Mouse (Mus musculus) intestine, embryonic 15.5 days (tissue): ENCODE results near the gene Mink1. TPM values are rescaled to one million over a fixed set of nuclear protein-coding genes. Genes with fewer than 3 reads are reported as not detected.
"Not testable (repeated sequence)": the region's sequence is repeated elsewhere in the genome, so short reads cannot be mapped to it uniquely, and the experiment has no call there.

Source experiments
- ATAC-seq: fragments of 200-750 bp; cut with Nextera tagmentation; 2 replicates; pipeline ENCODE4 v1.8.0; 2017; ENCODE audit warnings: moderate TSS enrichment, moderate library complexity
- H3K27ac ChIP-seq: fragments of 300-500 bp; sonication (generic); 2 replicates; pipeline ENCODE4 v1.5.1; 2015; ENCODE audit warnings: mild to moderate bottlenecking, inconsistent platforms
- H3K27me3 ChIP-seq: fragments of 300-500 bp; sonication (generic); replicated peaks from 2 replicates; pipeline ENCODE4 v1.6.1; 2015; ENCODE audit warnings: inconsistent platforms
- H3K36me3 ChIP-seq: fragments of 300-500 bp; sonication (generic); 2 replicates; pipeline ENCODE4 v1.6.1; 2015; ENCODE audit warnings: inconsistent platforms
- H3K4me1 ChIP-seq: fragments of 300-500 bp; sonication (generic); replicated peaks from 2 replicates; pipeline ENCODE4 v1.6.1; 2015; ENCODE audit warnings: inconsistent platforms
- H3K4me2 ChIP-seq: fragments of 300-500 bp; sonication (generic); replicated peaks from 2 replicates; pipeline ENCODE4 v1.6.1; 2015; ENCODE audit warnings: mild to moderate bottlenecking, inconsistent platforms
- H3K4me3 ChIP-seq: fragments of 300-500 bp; sonication (generic); replicated peaks from 2 replicates; pipeline ENCODE4 v1.5.1; 2015; ENCODE audit warnings: inconsistent platforms
- H3K9ac ChIP-seq: fragments of 300-500 bp; sonication (generic); 2 replicates; pipeline ENCODE4 v1.6.1; 2015; ENCODE audit warnings: inconsistent platforms
- H3K9me3 ChIP-seq: fragments of 300-500 bp; sonication (generic); 2 replicates; pipeline ENCODE4 v1.6.1; 2016; ENCODE audit warnings: inconsistent platforms
- WGBS: fragments of 180-500 bp; shearing (Covaris S2); methylation state at CpG from one replicate; pipeline ENCODE4 v1.1.7; 2015; 5-methylcytosine and 5-hydroxymethylcytosine counted together
- polyA plus RNA-seq: library from polyadenylated mRNA; unstranded; fragments of >200 nt; fragmentation: Nextera tagmentation; extraction: Ambion mirVana; gene quantifications from 2 replicates; pipeline ENCODE4 v1.2.1, GENCODE M21; 2015

Gene Mink1
- 11.8 and 12.7 TPM in 2 replicates for polyA plus RNA-seq

DNA sequence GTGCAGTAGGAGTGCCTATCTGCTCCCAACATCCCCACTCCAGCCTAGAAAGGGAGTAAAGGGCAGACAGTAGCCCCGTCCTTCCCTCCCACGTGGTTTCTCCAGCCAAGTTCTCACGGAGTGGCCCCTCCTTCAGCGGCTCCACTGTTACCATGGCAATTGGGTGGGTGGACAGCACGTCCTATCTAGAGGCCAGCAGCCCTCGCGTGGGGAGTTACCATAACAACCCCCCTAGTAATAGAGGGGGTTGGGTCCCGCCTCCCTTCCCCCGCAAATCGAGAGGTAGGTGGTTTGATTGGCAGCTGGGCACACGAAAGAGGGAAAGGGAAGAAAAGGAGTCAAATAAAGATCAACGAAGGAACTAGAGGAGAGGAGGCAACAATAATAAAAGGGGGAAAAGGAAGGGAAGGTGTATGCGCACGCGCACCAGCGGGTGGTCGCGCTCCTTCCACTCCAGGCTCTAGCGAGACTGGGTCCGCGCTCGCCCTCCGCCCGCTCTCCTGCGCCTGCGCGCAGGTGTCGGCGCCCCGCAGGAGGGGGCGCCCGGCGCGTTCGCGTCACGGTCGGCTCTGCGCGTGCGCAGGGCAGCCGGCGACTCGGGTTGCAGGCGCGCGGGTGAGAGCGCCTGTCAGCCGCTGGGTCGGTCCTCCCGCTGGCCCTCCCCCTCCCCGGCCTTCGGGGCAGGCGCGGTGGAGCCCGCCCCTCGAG lies at the start of gene Mink1:
Mink1 (plus strand) TSS at position 595 of the 708 bp plus-strand sequence.
- WGBS, result under 1% methylated on average over 56 of the region's 57 CpGs
- peak; percentile 93 for ATAC-seq
- peaks cover 26% of the 10 kb centered on the region for H3K4me1 ChIP-seq
- H3K4me3 ChIP-seq, result peak within 1 kb of the TSS; percentile 95
- peak within 1 kb of the TSS; percentile 90 for H3K4me2 ChIP-seq
- 0 out of 2 replicates have a peak, but pooled peaks cover 3% of the 10 kb centered on the region for H3K36me3 ChIP-seq
- H3K9ac ChIP-seq, result peak within 1 kb of the TSS; percentile 79
- H3K9me3 ChIP-seq, result no peaks in the 10 kb centered on the region
- peak within 1 kb of the TSS; percentile 89 for H3K27ac ChIP-seq
- no peaks in the 10 kb centered on the region for H3K27me3 ChIP-seq

DNA sequence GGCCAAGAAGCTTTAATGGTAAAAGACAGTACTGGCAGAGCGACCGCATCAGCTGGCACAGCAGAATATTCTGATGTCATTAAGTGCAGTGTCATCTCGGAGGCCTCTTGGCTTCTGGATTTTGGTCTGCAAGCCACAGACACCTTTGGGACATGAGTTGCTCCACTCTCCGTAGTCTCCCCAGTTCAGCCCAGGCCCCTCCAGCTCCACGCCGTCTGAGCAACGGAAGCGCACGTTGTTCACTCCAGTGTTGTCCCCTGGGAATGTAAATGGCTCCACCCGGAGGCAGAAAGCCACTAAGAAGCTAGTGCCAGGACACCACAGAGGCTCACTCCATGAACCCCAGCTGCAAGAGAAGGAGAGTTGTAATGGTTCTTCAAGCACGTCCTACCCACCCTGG lies 49.2 kb upstream of the Mink1 start:
- 57% methylated on average over 11 of the region's 11 CpGs for WGBS
- Histone ChIP-seq H3K27me3 (no peaks in the 10 kb centered on the region), H3K4me1 (peaks cover 5% of the 10 kb centered on the region; the same call in 1 of the 2 replicates), H3K4me2 (no peak overlapping the region), H3K9ac (no peak overlapping the region), H3K4me3 (no peak overlapping the region), H3K27ac (no peak overlapping the region), H3K36me3 (no peaks in the 10 kb centered on the region), H3K9me3 (no peaks in the 10 kb centered on the region)
- ATAC-seq, result no peak

DNA sequence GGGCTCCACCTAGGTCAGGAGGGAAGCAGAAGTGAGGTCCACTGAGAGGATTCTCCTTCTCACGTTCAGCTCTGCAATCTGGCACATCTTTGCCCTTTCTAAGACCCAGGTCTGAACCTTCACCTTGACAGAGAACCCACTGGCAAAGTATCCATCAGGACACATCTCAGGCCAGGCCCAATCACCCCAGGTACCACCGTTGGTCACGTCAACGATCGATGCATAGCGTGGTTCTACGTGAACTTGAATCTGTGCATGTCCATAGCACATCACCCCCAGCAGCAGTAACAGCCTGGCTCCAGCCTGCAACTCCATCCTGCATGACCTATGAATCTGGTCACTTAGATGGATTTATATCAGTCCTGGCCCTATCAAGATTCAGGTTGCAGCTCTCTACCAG lies 48.4 kb upstream of the Mink1 start, which contains the start of gene Vmo1:
Vmo1 (minus strand) TSS at position 329 of the 400 bp plus-strand sequence.
- Histone ChIP-seq H3K27me3 (no peaks in the 10 kb centered on the region), H3K4me3 (no peak within 1 kb of the TSS), H3K36me3 (no peaks in the 10 kb centered on the region), H3K4me2 (no peak within 1 kb of the TSS), H3K4me1 (peaks cover 11% of the 10 kb centered on the region), H3K9me3 (no peaks in the 10 kb centered on the region), H3K9ac (no peak within 1 kb of the TSS), H3K27ac (no peak within 1 kb of the TSS)
- no peak for ATAC-seq
- WGBS, result 86% methylated on average over 7 of the region's 7 CpGs

DNA sequence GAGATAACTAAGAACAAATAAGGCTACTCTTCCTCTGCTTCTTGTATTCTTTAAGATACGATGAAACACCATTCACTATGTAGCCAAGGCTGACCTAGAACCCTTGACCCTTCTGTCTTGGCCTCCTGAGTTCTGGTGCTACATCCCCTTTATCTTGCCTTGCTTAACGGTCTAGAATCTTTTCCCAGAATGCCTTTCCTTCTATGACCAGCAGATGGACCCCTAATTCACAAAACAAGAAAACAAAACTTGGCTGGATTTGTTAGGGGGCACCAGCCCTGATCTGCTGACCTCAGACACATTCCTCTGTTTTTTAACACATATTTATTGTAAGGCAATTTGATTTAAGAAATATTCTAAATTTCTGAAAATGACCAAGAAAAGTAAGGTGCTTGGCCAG lies 46.3 kb upstream of the Mink1 start:
- Histone ChIP-seq H3K4me2 (no peak overlapping the region), H3K36me3 (no peaks in the 10 kb centered on the region), H3K9me3 (no peaks in the 10 kb centered on the region), H3K4me3 (no peak overlapping the region), H3K27me3 (no peaks in the 10 kb centered on the region), H3K27ac (no peak overlapping the region), H3K9ac (no peak overlapping the region), H3K4me1 (peaks cover 17% of the 10 kb centered on the region)
- no peak for ATAC-seq
- WGBS, result 22% methylated on average over 2 of the region's 2 CpGs

DNA sequence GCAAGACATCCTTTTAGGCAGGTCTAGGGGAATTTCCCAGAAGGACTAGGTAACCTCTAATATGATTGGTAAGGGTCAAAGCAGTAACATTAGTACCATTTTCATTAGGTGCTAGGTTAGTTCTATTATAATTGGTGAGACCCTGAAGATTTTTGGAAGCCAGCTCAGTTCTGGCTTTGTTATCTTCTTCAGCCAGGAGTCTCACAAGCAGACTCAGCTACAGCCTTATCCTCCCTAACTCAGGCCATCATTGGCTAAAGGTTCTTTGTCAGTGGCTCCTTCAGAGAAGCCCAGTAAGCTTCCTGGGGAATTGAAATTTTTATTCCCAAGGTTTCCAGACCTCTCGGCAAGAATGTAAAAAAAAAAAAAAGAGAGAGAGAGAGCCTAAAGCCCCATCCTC lies 44.2 kb upstream of the Mink1 start:
- no peaks in the 10 kb centered on the region for H3K36me3 ChIP-seq
- H3K9ac ChIP-seq, result no peak overlapping the region
- ATAC-seq, result no peak
- no peak overlapping the region for H3K4me2 ChIP-seq
- no peak overlapping the region for H3K27ac ChIP-seq
- peaks cover 17% of the 10 kb centered on the region for H3K4me1 ChIP-seq
- 61% methylated on average over 1 of the region's 1 CpGs for WGBS
- no peaks in the 10 kb centered on the region for H3K9me3 ChIP-seq
- H3K27me3 ChIP-seq, result no peaks in the 10 kb centered on the region
- H3K4me3 ChIP-seq, result no peak overlapping the region

DNA sequence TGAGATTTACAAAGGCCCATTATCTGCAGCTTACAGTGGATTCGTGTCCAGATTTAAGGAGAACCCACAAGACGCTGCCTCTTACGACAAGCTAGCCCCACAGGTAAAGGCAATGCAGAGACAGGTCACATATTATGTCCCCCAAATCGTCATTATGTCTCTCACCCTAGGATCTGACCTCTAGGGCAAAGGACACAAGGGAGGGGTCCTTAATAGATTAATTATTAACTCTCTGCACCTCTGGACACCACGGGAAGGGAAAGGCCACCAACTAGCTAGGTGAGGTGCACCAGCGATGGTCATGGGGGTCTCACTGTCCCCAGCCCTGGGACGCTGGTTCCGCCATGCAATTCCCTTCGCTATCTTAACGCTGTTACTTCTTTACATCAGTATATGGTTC lies 43.8 kb upstream of the Mink1 start, which contains the start of gene Gltpd2:
Gltpd2 (plus strand) TSS at position 274 of the 400 bp plus-strand sequence.
- Histone ChIP-seq H3K4me3 (peak within 1 kb of the TSS; percentile 35), H3K4me1 (peaks cover 17% of the 10 kb centered on the region), H3K27ac (peak within 1 kb of the TSS; percentile 83), H3K27me3 (no peaks in the 10 kb centered on the region), H3K36me3 (no peaks in the 10 kb centered on the region), H3K9ac (peak within 1 kb of the TSS; percentile 61), H3K4me2 (peak within 1 kb of the TSS; percentile 64), H3K9me3 (no peaks in the 10 kb centered on the region)
- ATAC-seq, result no peak
- 64% methylated on average over 10 of the region's 10 CpGs for WGBS

DNA sequence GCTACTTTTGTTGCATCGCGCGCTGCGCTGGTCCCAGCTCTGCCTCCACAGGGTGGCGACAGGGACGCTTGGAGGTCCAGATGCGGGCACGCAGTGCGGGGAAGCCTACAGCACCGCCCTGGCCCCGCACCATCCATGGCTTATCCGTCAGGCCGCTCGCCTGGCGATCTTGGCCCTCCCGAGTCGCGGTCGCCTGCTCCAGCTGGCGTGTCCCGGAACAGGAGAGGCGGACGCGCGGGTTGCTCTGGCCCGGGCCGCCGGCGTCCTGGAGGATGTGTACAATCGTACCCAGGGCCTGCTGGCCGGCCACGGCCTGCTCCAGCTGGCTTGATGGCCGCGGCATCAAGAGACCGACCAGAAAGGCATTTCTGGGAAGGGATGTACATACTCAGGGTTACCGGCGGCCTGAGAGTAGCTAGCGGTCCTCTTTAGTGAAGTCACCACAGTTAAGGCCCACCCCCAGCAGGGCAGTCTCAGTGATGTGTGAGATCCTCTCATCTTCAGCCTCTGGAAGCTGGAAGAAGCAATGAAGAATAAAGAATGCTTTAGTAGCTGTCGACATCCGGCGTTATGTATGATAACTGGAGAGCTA lies 42.4 kb upstream of the Mink1 start:
- H3K9ac ChIP-seq, result peak overlapping the region; percentile 61
- H3K36me3 ChIP-seq, result no peaks in the 10 kb centered on the region
- H3K9me3 ChIP-seq, result no peaks in the 10 kb centered on the region
- peak overlapping the region; percentile 83 for H3K27ac ChIP-seq
- no peaks in the 10 kb centered on the region for H3K27me3 ChIP-seq
- ATAC-seq, result peak; percentile 34
- peaks cover 17% of the 10 kb centered on the region for H3K4me1 ChIP-seq
- 15% methylated on average over 41 of the region's 41 CpGs for WGBS
- peak overlapping the region; percentile 64 for H3K4me2 ChIP-seq
- peak overlapping the region; percentile 35 for H3K4me3 ChIP-seq

DNA sequence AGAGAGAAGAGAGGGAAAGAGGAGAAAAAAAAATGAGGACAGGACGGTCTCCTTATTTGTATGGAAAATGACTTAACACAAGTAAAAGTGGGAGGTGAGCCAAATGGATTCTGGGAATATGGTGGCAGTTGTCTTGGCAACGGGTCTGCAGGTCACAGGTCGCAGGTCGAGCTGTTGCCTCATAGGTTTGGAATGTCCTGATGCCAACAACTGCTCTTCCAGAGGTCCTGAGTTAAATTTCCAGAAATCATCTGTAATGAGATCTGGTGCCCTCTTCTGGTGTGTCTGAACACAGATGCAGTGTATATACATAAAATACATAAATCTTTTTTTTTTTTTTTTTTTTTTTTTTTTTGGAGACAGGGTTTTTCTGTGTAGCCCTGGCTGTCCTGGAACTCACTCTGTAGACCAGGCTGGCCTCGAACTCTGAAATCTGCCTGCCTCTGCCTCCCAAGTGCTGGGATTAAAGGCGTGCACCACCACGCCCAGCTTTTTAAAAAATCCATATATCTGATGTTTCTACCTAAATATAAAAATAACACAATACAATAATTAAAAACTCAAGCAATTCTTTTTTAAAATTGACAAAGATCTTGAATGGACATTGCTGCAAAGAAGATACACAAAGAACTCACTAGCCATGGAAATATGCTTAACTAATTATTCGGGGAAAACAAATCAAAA lies 39.2 kb upstream of the Mink1 start:
- not testable (repeated sequence) for H3K27me3 ChIP-seq, ATAC-seq, H3K27ac ChIP-seq, H3K4me2 ChIP-seq, H3K4me3 ChIP-seq, H3K9ac ChIP-seq, H3K9me3 ChIP-seq
- WGBS, result 93% methylated on average over 8 of the region's 8 CpGs
- Histone ChIP-seq H3K4me1 (peaks cover 26% of the 10 kb centered on the region), H3K36me3 (peaks cover 12% of the 10 kb centered on the region)

DNA sequence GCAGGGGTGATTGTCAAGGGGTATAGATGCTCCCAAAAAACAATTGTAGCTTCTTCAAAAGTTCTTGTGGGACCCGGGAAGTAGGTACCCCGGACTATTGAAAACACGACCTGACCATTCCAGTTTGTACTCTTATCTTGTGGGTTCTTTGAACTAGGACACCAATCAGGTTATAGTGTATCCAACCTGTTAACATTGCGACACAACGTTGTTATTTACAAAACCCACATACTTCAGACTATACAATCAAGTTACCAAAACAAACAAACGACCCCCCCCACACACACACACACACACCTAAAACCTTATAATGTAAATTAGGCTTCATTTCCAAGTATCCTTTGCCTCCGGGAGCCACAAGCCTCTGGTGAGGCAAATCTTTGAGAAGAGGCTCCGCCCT lies 37.9 kb upstream of the Mink1 start:
- Histone ChIP-seq H3K9ac (no peak overlapping the region), H3K4me2 (peak overlapping the region; percentile 50), H3K9me3 (no peaks in the 10 kb centered on the region), H3K4me3 (peak overlapping the region; percentile 67), H3K27me3 (no peaks in the 10 kb centered on the region), H3K36me3 (peaks cover 15% of the 10 kb centered on the region), H3K27ac (no peak overlapping the region), H3K4me1 (peaks cover 17% of the 10 kb centered on the region)
- WGBS, result 4% methylated on average over 8 of the region's 8 CpGs
- peak; percentile 62 for ATAC-seq

DNA sequence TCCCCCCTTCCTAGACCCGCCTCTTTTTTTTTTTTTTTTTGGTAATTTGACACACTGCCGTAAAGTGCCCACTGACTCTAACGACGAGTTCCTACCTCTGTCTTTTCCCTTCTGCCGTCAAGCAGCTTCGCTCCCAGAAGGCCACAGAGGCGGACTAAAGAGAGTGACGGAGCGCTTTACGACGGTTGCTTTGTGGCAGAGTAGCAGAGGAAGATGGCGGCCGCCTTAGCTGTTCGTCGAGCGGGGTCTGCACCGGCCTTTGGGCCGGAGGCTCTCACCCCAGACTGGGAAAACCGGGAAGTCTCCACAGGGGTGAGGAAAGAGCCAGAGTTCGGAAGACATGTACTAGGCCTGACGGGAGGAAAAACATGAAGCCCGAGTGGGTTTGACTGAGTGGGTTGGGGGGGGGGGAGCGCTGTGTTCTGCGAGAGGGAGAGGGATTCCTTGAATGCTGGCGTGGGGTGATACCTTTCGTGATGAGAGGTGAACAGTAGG lies 37.5 kb upstream of the Mink1 start, which contains the start of gene Psmb6:
Psmb6 (plus strand) TSS at position 184 of the 495 bp plus-strand sequence.
- Histone ChIP-seq H3K4me3 (peak within 1 kb of the TSS; percentile 67), H3K27me3 (no peaks in the 10 kb centered on the region), H3K4me2 (peak within 1 kb of the TSS; percentile 76), H3K27ac (peak within 1 kb of the TSS; percentile 36; the same call in 1 of the 2 replicates), H3K36me3 (peaks cover 15% of the 10 kb centered on the region), H3K4me1 (peaks cover 14% of the 10 kb centered on the region), H3K9me3 (no peaks in the 10 kb centered on the region), H3K9ac (peak within 1 kb of the TSS; percentile 64)
- ATAC-seq, result peak; percentile 94
- WGBS, result under 1% methylated on average over 24 of the region's 26 CpGs

DNA sequence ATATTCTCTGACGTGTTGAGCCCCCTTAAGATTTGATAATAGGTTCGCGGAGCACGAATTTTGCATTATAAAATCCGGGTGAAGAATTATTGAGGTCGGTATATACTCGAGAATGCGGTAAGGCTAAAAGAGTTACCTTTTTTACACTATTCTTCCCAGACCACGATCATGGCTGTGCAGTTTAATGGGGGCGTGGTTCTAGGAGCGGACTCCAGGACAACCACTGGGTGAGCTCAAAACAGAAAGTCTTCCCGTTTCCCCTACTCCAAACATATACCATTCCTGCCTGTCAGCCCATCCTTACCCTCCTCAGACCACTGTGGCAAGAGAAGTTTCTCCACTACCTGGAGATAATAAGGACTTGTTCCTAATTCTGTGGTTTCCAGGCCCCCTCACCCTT lies 37.0 kb upstream of the Mink1 start:
- peak; percentile 54; the same call in 1 of the 2 replicates for ATAC-seq
- H3K4me1 ChIP-seq, result peaks cover 11% of the 10 kb centered on the region
- peaks cover 15% of the 10 kb centered on the region for H3K36me3 ChIP-seq
- H3K4me3 ChIP-seq, result peak overlapping the region; percentile 67
- H3K27ac ChIP-seq, result 0 out of 2 replicates have a peak overlapping the region, but pooled peaks have one; percentile 36
- H3K4me2 ChIP-seq, result peak overlapping the region; percentile 76
- no peaks in the 10 kb centered on the region for H3K27me3 ChIP-seq
- H3K9ac ChIP-seq, result peak overlapping the region; percentile 64
- no peaks in the 10 kb centered on the region for H3K9me3 ChIP-seq
- WGBS, result 1% methylated on average over 12 of the region's 12 CpGs

DNA sequence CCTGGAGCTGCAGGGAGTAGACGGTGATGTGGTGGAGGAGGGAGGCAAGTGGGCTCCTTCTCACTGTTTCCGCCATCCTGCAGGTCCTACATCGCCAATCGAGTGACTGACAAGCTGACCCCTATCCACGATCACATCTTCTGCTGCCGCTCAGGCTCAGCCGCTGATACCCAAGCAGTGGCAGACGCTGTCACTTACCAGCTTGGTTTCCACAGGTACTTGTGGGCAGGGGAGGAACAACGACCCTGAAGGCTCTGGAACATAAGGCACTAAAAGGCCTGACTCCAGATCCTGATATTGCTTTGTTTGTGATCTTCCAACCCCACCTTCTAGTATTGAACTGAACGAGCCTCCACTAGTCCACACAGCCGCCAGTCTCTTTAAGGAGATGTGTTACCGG lies 36.5 kb upstream of the Mink1 start:
- peak overlapping the region; percentile 64 for H3K9ac ChIP-seq
- peaks cover 15% of the 10 kb centered on the region for H3K36me3 ChIP-seq
- no peak overlapping the region for H3K27ac ChIP-seq
- WGBS, result 89% methylated on average over 12 of the region's 12 CpGs
- peak overlapping the region; percentile 67 for H3K4me3 ChIP-seq
- no peaks in the 10 kb centered on the region for H3K27me3 ChIP-seq
- ATAC-seq, result no peak
- H3K4me1 ChIP-seq, result peaks cover 10% of the 10 kb centered on the region
- H3K9me3 ChIP-seq, result no peaks in the 10 kb centered on the region
- H3K4me2 ChIP-seq, result peak overlapping the region; percentile 76
